Mouse (Mus musculus) erythroid progenitor cell, adult 5-6 weeks (primary cell): ENCODE data around the gene Zfp945. TPM values are rescaled to one million over a fixed set of nuclear protein-coding genes. Genes with fewer than 3 reads are reported as not detected.
A peak's percentile ranks its signal among the peaks of the same experiment; 100 is the strongest.
"Not testable (repeated sequence)": the region's sequence is repeated elsewhere in the genome, so short reads cannot be mapped to it uniquely, and the experiment has no call there.

Experiments
- ATAC-seq: replicated peaks from 2 replicates; pipeline ENCODE4 v1.8.0; 2016; ENCODE audit warnings: moderate number of reproducible peaks, mild to moderate bottlenecking, moderate TSS enrichment, inconsistent platforms; ENCODE audit not compliant: poor library complexity, low FRiP score, severe bottlenecking
- total RNA-seq, 2 experiments: library from RNA; stranded (forward) in 1 of 2; stranded (reverse) in 1 of 2; fragments of 150-400 nt in 1 of 2; fragments of 186-747, 209-891 nt in 1 of 2; gene quantifications; 2 replicates each; pipeline versions ENCODE4 v1.2.3 to v1.2.4; 2015 to 2017; ENCODE audit warnings: low replicate concordance in 2 of 2

The Zfp945 gene
- total RNA-seq (2015; ENCODE audit: low replicate concordance) (2.2 and 5.9 TPM in 2 replicates), total RNA-seq (2017; ENCODE audit: low replicate concordance) (1.4 and 1.5 TPM in 2 replicates)

- ATAC-seq = peak; percentile 61
Measured at GRCm38 (mm10) chr17:22866845-22867481, at the start of gene Zfp945. Gene Zfp945 (minus strand): TSS chr17:22867134.

DNA sequence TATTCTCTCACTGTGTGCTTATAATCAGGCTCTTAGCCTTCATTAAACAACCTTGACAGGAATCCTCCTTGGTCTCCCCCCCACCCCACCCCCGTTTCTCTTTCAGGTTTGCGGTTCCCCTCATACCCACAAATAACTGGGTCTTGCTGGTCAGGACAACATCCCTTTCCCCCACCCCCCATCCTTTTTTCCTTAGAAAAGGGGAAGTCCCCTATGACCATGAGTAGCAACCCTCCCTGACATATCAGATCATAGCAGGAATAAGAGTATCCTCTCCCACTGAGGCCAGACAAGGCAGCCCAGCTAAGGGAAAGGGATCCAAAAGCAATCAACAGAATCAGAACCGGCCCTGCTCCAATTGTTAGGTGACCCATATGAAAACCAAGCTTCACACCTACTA lies 21.4 kb upstream of the Zfp945 start:
- ATAC-seq = no peak

GRCm38 (mm10) chr17:22884059-22884698 lies 17.2 kb upstream of the Zfp945 start:
- peak; percentile 67 for ATAC-seq

GRCm38 (mm10) chr17:22877427-22878307 lies 10.7 kb upstream of the Zfp945 start:
- ATAC-seq = no peak

GRCm38 (mm10) chr17:22876316-22876715 lies 9.4 kb upstream of the Zfp945 start:
- ATAC-seq = peak; percentile 86

DNA sequence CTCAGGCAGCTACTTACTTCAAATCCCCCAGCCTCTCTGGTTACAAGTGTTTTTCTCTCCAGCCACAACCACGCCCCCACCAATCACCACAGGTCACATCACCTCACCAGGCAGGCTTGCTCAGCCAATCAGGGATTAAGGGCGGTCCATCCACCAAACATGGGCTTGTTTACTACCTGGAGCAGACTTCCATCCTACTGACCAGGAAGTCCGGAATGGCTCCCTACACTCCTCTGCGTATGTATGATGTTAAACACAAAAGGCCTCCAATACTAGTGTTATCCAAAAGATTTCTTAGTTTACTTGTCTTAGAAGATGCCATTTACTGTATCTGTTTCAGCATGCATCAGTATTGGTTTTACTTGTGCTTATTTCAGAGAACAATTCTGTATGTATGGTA lies 8.6 kb upstream of the Zfp945 start:
- ATAC-seq = not testable (repeated sequence)

GRCm38 (mm10) chr17:22866421-22866844 lies 501 bp downstream of the Zfp945 start:
- ATAC-seq = no peak

- no peak for ATAC-seq
Measured at GRCm38 (mm10) chr17:22821166-22821565, 45.8 kb downstream of the Zfp945 start.

- ATAC-seq = no peak
Measured at GRCm38 (mm10) chr17:22818199-22818595, 48.7 kb downstream of the Zfp945 start.

GRCm38 (mm10) chr17:22817471-22818198 lies 49.3 kb downstream of the Zfp945 start:
- no peak for ATAC-seq

DNA sequence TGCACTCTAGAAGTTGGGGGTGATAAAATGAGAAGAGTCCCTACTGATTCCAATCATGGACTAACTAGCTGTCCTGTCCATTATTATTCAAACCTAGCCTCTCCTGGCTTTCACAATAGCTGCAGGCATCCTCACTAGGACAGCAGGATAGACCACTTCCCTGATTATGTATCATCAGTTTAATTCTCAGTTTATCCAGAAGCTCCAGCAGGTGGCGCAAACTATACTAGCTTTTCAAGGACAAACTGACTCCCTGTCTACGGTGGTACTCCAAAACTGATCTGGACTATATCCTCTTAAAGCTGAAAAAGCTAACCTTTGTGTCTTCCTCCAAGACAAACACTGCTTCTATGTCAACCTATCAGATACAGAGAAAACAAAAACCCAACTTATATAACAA lies 67.2 kb downstream of the Zfp945 start:
- ATAC-seq = no peak

Other genes with a start within 250 kb of the Zfp945 start
- not detected in 2 replicates for gene Vmn2r113, start 75.8 kb upstream of the Zfp945 start, total RNA-seq (2015; ENCODE audit: low replicate concordance)
- not detected in 2 replicates for gene Vmn2r113, start 75.8 kb upstream of the Zfp945 start, total RNA-seq (2017; ENCODE audit: low replicate concordance)
- not detected in 2 replicates for gene Vmn2r-ps130, start 194.0 kb upstream of the Zfp945 start, total RNA-seq (2015; ENCODE audit: low replicate concordance)
- gene Vmn2r-ps130, start 194.0 kb upstream of the Zfp945 start, total RNA-seq (2017; ENCODE audit: low replicate concordance) = not detected in 2 replicates